Mouse (Mus musculus) MEL (cell line): Measurements from ENCODE around the gene Ube3b.

ENCODE experiments used
- BHLHE40 ChIP-seq: IDR thresholded peaks from 2 replicates; pipeline ENCODE4 v1.6.1; 2012; ENCODE audit warnings: low read depth, mild to moderate bottlenecking, inconsistent platforms, low read length, improper control_type of control experiment, borderline replicate concordance
- CTCF ChIP-seq, 3 experiments: IDR thresholded peaks in 2 of 3; conservative IDR thresholded peaks in 1 of 3; 2 replicates each; pipeline ENCODE4 v1.5.1; 2011 to 2012; ENCODE audit warnings: low read length in 3 of 3, low read depth in 2 of 3, mild to moderate bottlenecking in 2 of 3, improper control_type of control experiment in 1 of 3, inconsistent platforms in 1 of 3, mixed read lengths in 1 of 3, moderate library complexity in 1 of 3; ENCODE audit not compliant: control insufficient read depth in 1 of 3, insufficient read depth in 1 of 3, poor library complexity in 1 of 3, severe bottlenecking in 1 of 3
- E2F4 ChIP-seq: IDR thresholded peaks from 2 replicates; pipeline ENCODE4 v1.6.1; 2011; ENCODE audit warnings: low read depth, low read length, improper control_type of control experiment, borderline replicate concordance
- GATA1 ChIP-seq: IDR thresholded peaks from 2 replicates; pipeline ENCODE4 v1.6.1; 2011; ENCODE audit warnings: low read depth, low read length, improper control_type of control experiment
- MYC ChIP-seq: IDR thresholded peaks from 2 replicates; pipeline ENCODE4 v1.6.1; 2011; ENCODE audit warnings: low read depth, mild to moderate bottlenecking, low read length, improper control_type of control experiment, moderate library complexity
- RCOR1 ChIP-seq: IDR thresholded peaks from 2 replicates; pipeline ENCODE4 v1.6.1; 2012; ENCODE audit warnings: low read depth, mild to moderate bottlenecking, inconsistent platforms, low read length, improper control_type of control experiment
- UBTF ChIP-seq: IDR thresholded peaks from 2 replicates; pipeline ENCODE4 v1.6.1; 2012; ENCODE audit warnings: low read depth, mild to moderate bottlenecking, inconsistent platforms, low read length, improper control_type of control experiment, moderate library complexity, borderline replicate concordance; ENCODE audit not compliant: insufficient read depth
- USF1 ChIP-seq: IDR thresholded peaks from 2 replicates; pipeline ENCODE4 v1.6.1; 2014; ENCODE audit warnings: low read depth, mild to moderate bottlenecking, inconsistent platforms, low read length, improper control_type of control experiment, moderate library complexity
- ZNF384 ChIP-seq: IDR thresholded peaks from 2 replicates; pipeline ENCODE4 v1.6.1; 2012; ENCODE audit warnings: low read depth, mild to moderate bottlenecking, inconsistent platforms, low read length, improper control_type of control experiment

GRCm38 (mm10) chr5:114443566-114444367, 63.4 kb downstream of the Ube3b start, which contains the start of the genes Mmab and Mvk:
- TF ChIP-seq UBTF (0 out of 2 replicates have a peak, but pooled peaks have one; percentile 66), RCOR1 (peak; percentile 35; the same call in 1 of the 2 replicates), MYC (peak; percentile 72), CTCF (IDR thresholded peaks at IDR 0.05 in 2 of 3, conservative IDR thresholded peaks at IDR 0.05 in 1 of 3; ENCODE audit: control insufficient read depth in 1 of 3, insufficient read depth in 1 of 3, low read depth in 2 of 3, low read length in 3 of 3, poor library complexity in 1 of 3, severe bottlenecking in 1 of 3) (no peak), ZNF384 (no peak), GATA1 (peak; percentile 81), USF1 (no peak), E2F4 (0 out of 2 replicates have a peak, but pooled peaks have one; percentile 12), BHLHE40 (no peak)
